Mouse (Mus musculus) cortical plate, adult 2 months (tissue): ENCODE measurements around the gene Ppp1r1b.

ENCODE experiments used
- CTCF ChIP-seq: fragments of 200-500 bp; IDR thresholded peaks from 2 replicates; pipeline ENCODE4 v1.5.1; 2011; ENCODE audit warnings: mild to moderate bottlenecking, control low read depth, low read length; ENCODE audit not compliant: insufficient read depth; ENCODE audit errors: extremely low read depth
- POLR2A ChIP-seq: fragments of 200-500 bp; IDR thresholded peaks from 2 replicates; pipeline ENCODE4 v1.6.1; 2011; ENCODE audit warnings: mild to moderate bottlenecking, low read length, control low read depth; ENCODE audit not compliant: insufficient read depth; ENCODE audit errors: extremely low read depth

DNA sequence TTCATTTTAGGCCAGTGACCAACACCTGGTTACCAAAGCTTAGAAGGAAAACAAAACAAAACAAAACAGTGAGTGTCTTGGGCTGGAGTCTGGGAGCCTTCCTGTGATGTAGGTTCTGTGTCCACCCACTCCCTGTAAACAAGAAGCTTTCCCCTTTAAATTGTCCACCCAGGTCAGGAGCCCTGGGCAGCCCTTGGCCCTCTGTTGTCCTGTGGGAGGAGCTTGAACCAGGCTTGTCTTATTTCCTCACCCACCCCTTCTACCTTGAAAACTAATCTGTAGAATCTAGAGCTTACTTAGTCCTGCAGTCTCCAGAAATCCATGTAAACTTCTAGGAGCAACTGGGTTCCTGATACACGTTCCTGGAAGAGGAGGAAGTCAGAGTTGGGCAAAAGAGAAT lies 26.0 kb upstream of the Ppp1r1b start:
- TF ChIP-seq CTCF (no peak), POLR2A (no peak)
